Mouse (Mus musculus): ENCODE data around the gene Rora.

DNA sequence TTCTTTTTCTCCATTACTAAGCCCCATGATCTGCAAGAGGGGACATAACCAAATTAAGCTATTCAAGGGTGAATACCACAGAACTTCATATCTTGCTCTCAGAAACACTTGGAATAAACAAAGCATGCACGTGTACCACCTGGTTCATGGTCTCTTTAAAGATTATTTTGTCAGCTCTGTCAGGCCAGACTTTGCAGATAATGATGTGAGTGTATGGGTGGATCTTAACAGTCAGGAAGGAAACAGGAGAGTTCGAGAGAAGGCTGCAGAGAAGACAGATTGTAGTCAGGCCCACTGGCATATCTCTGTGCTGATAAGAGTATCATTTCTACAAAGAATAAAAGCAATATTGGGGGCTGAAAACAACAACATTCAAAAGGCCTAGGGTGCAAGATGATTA, 463.2 kb downstream of the Rora start:
- TF ChIP-seq CTCF (IDR thresholded peaks at IDR 0.05; ENCODE audit: control insufficient read depth, insufficient read depth, low read length) (no peak), POLR2A (IDR thresholded peaks at IDR 0.05; ENCODE audit: borderline replicate concordance, control insufficient read depth, low read depth, low read length) (no peak)
